In the genomic region with DNA sequence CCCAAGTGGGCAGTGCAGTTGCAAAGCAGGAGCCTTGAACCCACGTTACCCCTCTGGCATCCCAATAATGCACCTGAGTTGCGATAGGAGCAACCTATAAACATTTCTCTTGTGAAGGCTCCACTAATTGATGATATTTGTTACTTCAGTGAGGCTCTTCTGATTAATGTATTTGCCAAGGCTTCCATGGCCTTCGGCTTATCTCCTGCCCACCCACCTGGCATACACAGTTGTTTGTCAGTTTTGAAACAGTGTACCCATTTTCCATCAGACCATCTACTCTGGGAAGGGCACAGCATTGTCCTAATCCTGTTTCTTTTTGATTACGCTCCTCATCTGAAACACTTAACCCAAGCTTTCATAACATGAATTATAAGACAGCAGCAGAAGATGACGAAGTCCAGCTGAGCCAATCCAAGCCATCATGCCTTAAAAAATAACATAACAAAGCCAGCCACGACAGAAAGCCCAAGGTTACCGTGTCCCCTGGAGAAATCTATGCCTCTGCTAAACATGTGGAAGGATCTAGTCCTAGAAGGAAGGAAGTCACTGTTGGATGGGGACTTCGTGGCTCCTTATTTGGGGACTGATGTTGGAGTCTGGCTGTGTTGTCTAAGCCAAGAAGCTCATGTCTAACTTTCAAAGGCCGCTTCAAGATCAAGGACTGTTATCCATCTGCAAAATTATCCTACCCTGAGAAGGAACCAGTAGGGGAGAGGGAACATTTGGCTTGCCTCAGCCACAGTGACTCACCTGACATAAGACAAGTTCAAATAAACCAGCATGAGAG, we compare ENCODE assay signal across 8 mouse cellular contexts.
"Had no signal": no experiment of that assay in that cellular context is flagged by ENCODE, and none has a peak within 500 bp of the region (broad histone marks: within the 10 kb centered on the region; RNA-seq: fewer than 3 reads in every experiment).

No protein-coding gene starts in this region.

- DNase-seq: liver, postnatal 0 days; lung, adult 2 months; lung, postnatal 14 days; lung, postnatal 36 days; right cerebral cortex, postnatal 14 days; thymus, adult 2 months; thymus, postnatal 25 days; thymus, postnatal 4 days had no signal
